Mouse (Mus musculus) activated CD4-positive, CD25-positive, alpha-beta regulatory T cell, adult 9 weeks (primary cell): ENCODE data around the gene Col9a1. TPM values are rescaled to one million over a fixed set of nuclear protein-coding genes. Genes with fewer than 3 reads are reported as not detected.

Source experiments
- polyA plus RNA-seq: library from polyadenylated mRNA; unstranded; fragments of 100-300 nt; shearing (Covaris generic); gene quantifications from one replicate; pipeline ENCODE4 v1.2.1, GENCODE M21; 2017

Col9a1 gene
- not detected for polyA plus RNA-seq

DNA sequence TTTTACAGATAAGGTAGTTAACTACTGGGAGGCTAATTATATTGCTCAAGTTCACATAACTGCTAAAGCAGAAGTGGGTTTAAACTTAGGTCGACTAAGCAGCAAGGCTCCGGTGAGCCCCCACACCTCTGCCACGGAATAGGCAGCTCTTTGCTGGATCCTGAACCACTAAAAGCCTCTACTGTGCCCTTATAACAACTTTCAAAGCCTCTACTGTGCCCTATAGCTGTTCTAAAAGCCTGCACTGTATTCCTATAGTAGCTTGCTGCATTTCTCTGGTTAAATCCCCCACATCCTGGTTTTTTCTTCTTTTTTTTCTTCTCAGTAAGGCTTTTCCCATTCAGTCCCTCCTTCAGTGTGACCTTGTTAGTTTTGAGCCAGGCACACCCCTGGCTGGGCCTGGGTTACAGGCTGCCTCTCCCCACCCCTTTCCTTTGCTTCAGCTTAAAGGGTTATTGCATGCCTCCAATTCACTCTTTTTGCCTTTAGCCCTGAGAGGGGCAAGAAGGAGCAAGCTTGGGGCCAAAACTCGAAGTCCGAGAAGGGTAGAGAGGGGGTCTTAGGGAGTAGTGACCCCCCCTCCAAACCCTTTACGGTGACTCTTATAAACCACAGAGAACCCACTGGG, at the start of gene Col9a1:
Gene Col9a1, plus strand, starts transcription at position 387 of the 628 bp plus-strand sequence.

Other genes with a start within 250 kb of the Col9a1 start
- 65.1 TPM for gene Sdhaf4, start 172.0 kb upstream of the Col9a1 start, polyA plus RNA-seq
- 0.24 TPM for gene Fam135a, start 77.3 kb upstream of the Col9a1 start, polyA plus RNA-seq